Mouse (Mus musculus): Measurements from ENCODE around the gene Olfr390.

Gene Olfr390

GRCm38 (mm10) chr11:73782664-73783063, at the start of gene Olfr390:
Gene Olfr390 (plus strand): TSS chr11:73782964.
- ChIA-PET POLR2A (no interaction called here), CTCF (no interaction called here)

GRCm38 (mm10) chr11:73759115-73759514, 23.6 kb upstream of the Olfr390 start:
- POLR2A ChIA-PET = no interaction called here
- CTCF ChIA-PET = no interaction called here

GRCm38 (mm10) chr11:73780613-73781012, 2.2 kb upstream of the Olfr390 start, which contains the start of gene Olfr389:
Gene Olfr389 (minus strand): TSS chr11:73780713.
- POLR2A ChIA-PET = no interaction called here
- CTCF ChIA-PET = no interaction called here

GRCm38 (mm10) chr11:73802952-73803351, 20.2 kb downstream of the Olfr390 start, which contains the start of gene Olfr391-ps:
Gene Olfr391-ps (minus strand): TSS chr11:73803052.
- ChIA-PET CTCF (no interaction called here), POLR2A (no interaction called here)

- POLR2A ChIA-PET = no interaction called here
- CTCF ChIA-PET = no interaction called here
Measured at GRCm38 (mm10) chr11:73816949-73817348, 34.2 kb downstream of the Olfr390 start, which contains the start of gene Olfr392. Gene Olfr392 (minus strand): TSS chr11:73817049.
